Mouse (Mus musculus) MEL (cell line): Measurements from ENCODE around the gene Zfp536. TPM values are rescaled to one million over a fixed set of nuclear protein-coding genes. Genes with fewer than 3 reads are reported as not detected.

ENCODE experiments used
- DNase-seq: peaks from one replicate; pipeline ENCODE4 v3.0.0; 2011; ENCODE audit warnings: low read depth, low spot score
- H3K27ac ChIP-seq: 2 replicates; pipeline ENCODE4 v1.5.1; 2012; ENCODE audit warnings: low read depth, mild to moderate bottlenecking, control low read depth, low read length, moderate library complexity; ENCODE audit not compliant: control insufficient read depth
- H3K27me3 ChIP-seq, 2 experiments: fragments of 150-350 bp in 1 of 2; sonication (generic) in 1 of 2; 2 replicates each; pipeline ENCODE4 v1.6.1; 2012; ENCODE audit warnings: low read length in 2 of 2, mild to moderate bottlenecking in 2 of 2, improper control_type of control experiment in 1 of 2, moderate library complexity in 1 of 2; ENCODE audit not compliant: insufficient read depth in 2 of 2, control insufficient read depth in 1 of 2
- H3K36me3 ChIP-seq, 2 experiments: 2 replicates each; pipeline ENCODE4 v1.6.1; 2012 to 2014; ENCODE audit warnings: low read length in 2 of 2, improper control_type of control experiment in 1 of 2, inconsistent platforms in 1 of 2, mild to moderate bottlenecking in 1 of 2; ENCODE audit not compliant: insufficient read depth in 2 of 2, control insufficient read depth in 1 of 2
- H3K4me1 ChIP-seq, 2 experiments: fragments of 150-350 bp in 1 of 2; sonication (generic) in 1 of 2; 2 replicates each; pipeline ENCODE4 v1.6.1; 2012; ENCODE audit warnings: low read length in 2 of 2, improper control_type of control experiment in 1 of 2, mild to moderate bottlenecking in 1 of 2; ENCODE audit not compliant: insufficient read depth in 2 of 2, control insufficient read depth in 1 of 2
- H3K4me3 ChIP-seq, 2 experiments: fragments of 150-350 bp in 1 of 2; sonication (generic) in 1 of 2; 2 replicates each; pipeline ENCODE4 v1.5.1; 2012; ENCODE audit warnings: low read depth in 2 of 2, low read length in 2 of 2, mild to moderate bottlenecking in 2 of 2, moderate library complexity in 2 of 2, control low read depth in 1 of 2, improper control_type of control experiment in 1 of 2; ENCODE audit not compliant: control insufficient read depth in 1 of 2, insufficient read depth in 1 of 2
- H3K79me2 ChIP-seq: 2 replicates; pipeline ENCODE4 v1.6.1; 2012; ENCODE audit warnings: mild to moderate bottlenecking, low read length, moderate library complexity; ENCODE audit not compliant: control insufficient read depth, poor library complexity, insufficient read depth
- H3K9ac ChIP-seq: 2 replicates; pipeline ENCODE4 v1.6.1; 2012; ENCODE audit warnings: low read depth, mild to moderate bottlenecking, control low read depth, low read length, moderate library complexity; ENCODE audit not compliant: control insufficient read depth, poor library complexity, severe bottlenecking
- H3K9me3 ChIP-seq: fragments of 150-350 bp; sonication (generic); replicated peaks from 2 replicates; pipeline ENCODE4 v1.6.1; 2012; ENCODE audit warnings: mild to moderate bottlenecking, low read length, improper control_type of control experiment, moderate library complexity; ENCODE audit not compliant: insufficient read depth
- CTCF ChIP-seq, 3 experiments: IDR thresholded peaks in 2 of 3; conservative IDR thresholded peaks in 1 of 3; 2 replicates each; pipeline ENCODE4 v1.5.1; 2011 to 2012; ENCODE audit warnings: low read length in 3 of 3, low read depth in 2 of 3, mild to moderate bottlenecking in 2 of 3, improper control_type of control experiment in 1 of 3, inconsistent platforms in 1 of 3, mixed read lengths in 1 of 3, moderate library complexity in 1 of 3; ENCODE audit not compliant: control insufficient read depth in 1 of 3, insufficient read depth in 1 of 3, poor library complexity in 1 of 3, severe bottlenecking in 1 of 3
- E2F4 ChIP-seq: IDR thresholded peaks from 2 replicates; pipeline ENCODE4 v1.6.1; 2011; ENCODE audit warnings: low read depth, low read length, improper control_type of control experiment, borderline replicate concordance
- ELF1 ChIP-seq: IDR thresholded peaks from 2 replicates; pipeline ENCODE4 v1.6.1; 2014; ENCODE audit warnings: low read depth, mild to moderate bottlenecking, inconsistent platforms, low read length, improper control_type of control experiment, moderate library complexity
- EP300 ChIP-seq, 2 experiments: IDR thresholded peaks; 2 replicates each; pipeline ENCODE4 v1.6.1; 2011; ENCODE audit warnings: improper control_type of control experiment in 2 of 2, low read length in 2 of 2, low read depth in 1 of 2, mild to moderate bottlenecking in 1 of 2
- GATA1 ChIP-seq: IDR thresholded peaks from 2 replicates; pipeline ENCODE4 v1.6.1; 2011; ENCODE audit warnings: low read depth, low read length, improper control_type of control experiment
- KAT2A ChIP-seq: conservative IDR thresholded peaks from 2 replicates; pipeline ENCODE4 v1.6.1; 2012; ENCODE audit warnings: low read depth, low read length, improper control_type of control experiment, inconsistent platforms
- MAFK ChIP-seq: IDR thresholded peaks from 2 replicates; pipeline ENCODE4 v1.6.1; 2011; ENCODE audit warnings: low read depth, mild to moderate bottlenecking, low read length, improper control_type of control experiment, borderline replicate concordance
- MAX ChIP-seq: IDR thresholded peaks from 2 replicates; pipeline ENCODE4 v1.6.1; 2011; ENCODE audit warnings: low read length, improper control_type of control experiment
- MXI1 ChIP-seq: IDR thresholded peaks from 2 replicates; pipeline ENCODE4 v1.6.1; 2011; ENCODE audit warnings: mild to moderate bottlenecking, low read depth, low read length, improper control_type of control experiment
- MYB ChIP-seq: IDR thresholded peaks from 2 replicates; pipeline ENCODE4 v1.6.1; 2011; ENCODE audit warnings: mild to moderate bottlenecking, low read depth, low read length, improper control_type of control experiment
- MYC ChIP-seq: IDR thresholded peaks from 2 replicates; pipeline ENCODE4 v1.6.1; 2011; ENCODE audit warnings: low read depth, mild to moderate bottlenecking, low read length, improper control_type of control experiment, moderate library complexity
- NELFE ChIP-seq: IDR thresholded peaks from 2 replicates; pipeline ENCODE4 v1.6.1; 2011; ENCODE audit warnings: low read depth, low read length, improper control_type of control experiment
- POLR2AphosphoS5 ChIP-seq: IDR thresholded peaks from 2 replicates; pipeline ENCODE4 v1.6.1; 2012; ENCODE audit warnings: low read depth, borderline replicate concordance, mild to moderate bottlenecking, inconsistent platforms, low read length, moderate library complexity, mixed read lengths
- TBP ChIP-seq: IDR thresholded peaks from 2 replicates; pipeline ENCODE4 v1.8.0; 2011; ENCODE audit warnings: low read depth, low read length, improper control_type of control experiment
- UBTF ChIP-seq: IDR thresholded peaks from 2 replicates; pipeline ENCODE4 v1.6.1; 2012; ENCODE audit warnings: low read depth, mild to moderate bottlenecking, inconsistent platforms, low read length, improper control_type of control experiment, moderate library complexity, borderline replicate concordance; ENCODE audit not compliant: insufficient read depth
- USF2 ChIP-seq, 2 experiments: IDR thresholded peaks; 2 replicates each; pipeline ENCODE4 v1.6.1; 2011 to 2012; ENCODE audit warnings: improper control_type of control experiment in 2 of 2, low read length in 2 of 2, borderline replicate concordance in 1 of 2, inconsistent platforms in 1 of 2, low read depth in 1 of 2, mild to moderate bottlenecking in 1 of 2; ENCODE audit not compliant: insufficient read depth in 1 of 2
- ZKSCAN1 ChIP-seq: IDR thresholded peaks from 2 replicates; pipeline ENCODE4 v1.6.1; 2012; ENCODE audit warnings: low read depth, mild to moderate bottlenecking, inconsistent platforms, low read length, improper control_type of control experiment, moderate library complexity
- ZMIZ1 ChIP-seq: IDR thresholded peaks from 2 replicates; pipeline ENCODE4 v1.6.1; 2012; ENCODE audit warnings: low read depth, mild to moderate bottlenecking, inconsistent platforms, low read length, improper control_type of control experiment, moderate library complexity
- ZNF384 ChIP-seq: IDR thresholded peaks from 2 replicates; pipeline ENCODE4 v1.6.1; 2012; ENCODE audit warnings: low read depth, mild to moderate bottlenecking, inconsistent platforms, low read length, improper control_type of control experiment
- polyA plus RNA-seq, 2 experiments: library from polyadenylated mRNA; stranded (reverse) in 1 of 2; unstranded in 1 of 2; fragments of >175 nt in 1 of 2; fragments of >200 nt in 1 of 2; gene quantifications; 2 replicates each; pipeline versions ENCODE4 v1.2.1 to v1.2.4; 2012; ENCODE audit warnings: low replicate concordance in 2 of 2, low read depth in 1 of 2; ENCODE audit not compliant: insufficient read length in 2 of 2, insufficient read depth in 1 of 2, missing spikeins in 1 of 2
- total RNA-seq: library from RNA; depleted of rRNA; stranded (reverse); fragments of 300-350 nt; gene quantifications from 2 replicates; pipeline ENCODE4 v1.2.3, GENCODE M21; 2012

The Zfp536 gene
- total and polyA plus RNA-seq, 3 experiments, result not detected

- Histone ChIP-seq H3K79me2 (no peaks in the 10 kb centered on the region), H3K4me1 (no peaks in the 10 kb centered on the region), H3K36me3 (no peaks in the 10 kb centered on the region), H3K4me3 (no peak overlapping the region), H3K9me3 (no peaks in the 10 kb centered on the region), H3K27me3 (no peaks in the 10 kb centered on the region; a peak in 1 of 4 replicates), H3K9ac (no peak overlapping the region), H3K27ac (no peak overlapping the region)
- no peak for TF ChIP-seq MAX
- TF ChIP-seq MYB, result no peak
- no peak for TF ChIP-seq MAFK
- TF ChIP-seq ELF1, result no peak
- no peak for TF ChIP-seq MYC
- no peak for TF ChIP-seq KAT2A
- no peak for TF ChIP-seq EP300 (IDR thresholded peaks at IDR 0.05; ENCODE audit: low read depth in 1 of 2, low read length in 2 of 2)
- TF ChIP-seq TBP, result no peak
- no peak for TF ChIP-seq E2F4
- no peak for TF ChIP-seq GATA1
- no peak for TF ChIP-seq ZNF384
- no peak for TF ChIP-seq NELFE
- no peak for TF ChIP-seq ZKSCAN1
- no peak for DNase-seq
Observed at GRCm38 (mm10) chr7:37568041-37568440, 205.4 kb downstream of the Zfp536 start.

DNA sequence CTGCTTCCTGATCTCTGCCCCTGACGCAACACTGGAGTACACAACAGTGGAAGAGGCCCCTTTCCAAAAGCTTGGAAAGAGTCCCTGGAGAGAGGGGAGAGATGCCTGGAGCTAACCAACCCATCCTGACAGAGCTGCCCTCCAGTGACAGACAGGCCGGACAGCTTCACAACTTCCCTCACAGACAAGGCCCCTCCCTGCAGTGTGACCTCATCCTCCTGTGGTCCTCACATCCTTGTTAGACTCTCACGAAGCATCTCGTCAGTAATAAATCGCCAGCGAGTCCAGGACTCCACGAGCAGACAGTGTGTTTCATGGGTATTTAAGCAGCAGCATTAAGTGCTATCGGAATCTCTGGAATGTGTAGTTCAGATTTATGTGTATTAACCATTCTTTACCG, 207.4 kb downstream of the Zfp536 start:
- Histone ChIP-seq H3K27ac (no peak overlapping the region), H3K4me3 (no peak overlapping the region), H3K36me3 (no peaks in the 10 kb centered on the region), H3K4me1 (no peaks in the 10 kb centered on the region), H3K9ac (no peak overlapping the region), H3K9me3 (no peaks in the 10 kb centered on the region), H3K27me3 (no peaks in the 10 kb centered on the region; a peak in 1 of 4 replicates), H3K79me2 (no peaks in the 10 kb centered on the region)
- DNase-seq, result no peak
- TF ChIP-seq POLR2AphosphoS5 (no peak), NELFE (no peak), CTCF (IDR thresholded peaks at IDR 0.05 in 2 of 3, conservative IDR thresholded peaks at IDR 0.05 in 1 of 3; ENCODE audit: control insufficient read depth in 1 of 3, insufficient read depth in 1 of 3, low read depth in 2 of 3, low read length in 3 of 3, poor library complexity in 1 of 3, severe bottlenecking in 1 of 3) (no peak), MXI1 (no peak), ZMIZ1 (no peak), USF2 (IDR thresholded peaks at IDR 0.05; ENCODE audit: borderline replicate concordance in 1 of 2, insufficient read depth in 1 of 2, low read depth in 1 of 2, low read length in 2 of 2) (no peak), UBTF (no peak)
